Mouse (Mus musculus) spleen, adult 2 months (tissue): ENCODE measurements around the gene Fam185a. TPM values are rescaled to one million over a fixed set of nuclear protein-coding genes. Genes with fewer than 3 reads are reported as not detected.
A peak's percentile ranks its signal among the peaks of the same experiment; 100 is the strongest.

Experiments used
- DNase-seq, 2 experiments: peaks; one replicate each; pipeline versions ENCODE4 v3.0.0 to v3.0.0-alpha.2; 2012 to 2021; ENCODE audit warnings: low spot score in 2 of 2, low read depth in 1 of 2
- H3K27ac ChIP-seq: fragments of 200-500 bp; 2 replicates; pipeline ENCODE4 v1.5.1; 2012; ENCODE audit warnings: low read length, inconsistent platforms; ENCODE audit not compliant: insufficient read depth
- H3K27me3 ChIP-seq: fragments of 200-500 bp; 2 replicates; pipeline ENCODE4 v1.6.1; 2012; ENCODE audit warnings: mild to moderate bottlenecking, moderate library complexity, low read length, inconsistent platforms; ENCODE audit not compliant: control insufficient read depth, insufficient read depth
- H3K36me3 ChIP-seq: fragments of 200-500 bp; 2 replicates; pipeline ENCODE4 v1.6.1; 2012; ENCODE audit warnings: mild to moderate bottlenecking, low read length, inconsistent platforms; ENCODE audit not compliant: control insufficient read depth, insufficient read depth
- H3K4me1 ChIP-seq: fragments of 200-500 bp; 2 replicates; pipeline ENCODE4 v1.6.1; 2011; ENCODE audit warnings: inconsistent platforms; ENCODE audit not compliant: control insufficient read depth, insufficient read depth, insufficient read length
- H3K4me3 ChIP-seq: fragments of 200-500 bp; 2 replicates; pipeline ENCODE4 v1.5.1; 2011; ENCODE audit warnings: mild to moderate bottlenecking, inconsistent platforms; ENCODE audit not compliant: insufficient read depth, insufficient read length; ENCODE audit errors: extremely low read depth
- CTCF ChIP-seq: fragments of 200-500 bp; IDR thresholded peaks from 2 replicates; pipeline ENCODE4 v1.5.1; 2011; ENCODE audit warnings: mild to moderate bottlenecking, inconsistent platforms; ENCODE audit not compliant: insufficient read depth, insufficient read length, insufficient replicate concordance; ENCODE audit errors: extremely low read depth
- POLR2A ChIP-seq: fragments of 200-500 bp; IDR thresholded peaks from 2 replicates; pipeline ENCODE4 v1.6.1; 2011; ENCODE audit warnings: low read depth, low read length, inconsistent platforms
- WGBS: fragments of 180-500 bp; shearing (Covaris S2); methylation state at CpG from one replicate; pipeline ENCODE4 v1.1.7; 2018; 5-methylcytosine and 5-hydroxymethylcytosine counted together
- polyA plus RNA-seq: library from polyadenylated mRNA; depleted of rRNA; stranded (reverse); fragments of >200 nt; gene quantifications from 2 replicates; pipeline ENCODE4 v1.2.3, GENCODE M21; 2012

The Fam185a gene
- polyA plus RNA-seq, 1 experiment = 1.4 TPM

- Histone ChIP-seq H3K27me3 (no peaks in the 10 kb centered on the region), H3K4me1 (no peaks in the 10 kb centered on the region), H3K27ac (no peak overlapping the region), H3K4me3 (no peak overlapping the region), H3K36me3 (no peaks in the 10 kb centered on the region)
- 88% methylated on average over 10 of the region's 10 CpGs for WGBS
- TF ChIP-seq POLR2A (no peak), CTCF (no peak)
- no peak for DNase-seq
Measured at GRCm38 (mm10) chr5:21500133-21500532, 75.4 kb downstream of the Fam185a start.

DNA sequence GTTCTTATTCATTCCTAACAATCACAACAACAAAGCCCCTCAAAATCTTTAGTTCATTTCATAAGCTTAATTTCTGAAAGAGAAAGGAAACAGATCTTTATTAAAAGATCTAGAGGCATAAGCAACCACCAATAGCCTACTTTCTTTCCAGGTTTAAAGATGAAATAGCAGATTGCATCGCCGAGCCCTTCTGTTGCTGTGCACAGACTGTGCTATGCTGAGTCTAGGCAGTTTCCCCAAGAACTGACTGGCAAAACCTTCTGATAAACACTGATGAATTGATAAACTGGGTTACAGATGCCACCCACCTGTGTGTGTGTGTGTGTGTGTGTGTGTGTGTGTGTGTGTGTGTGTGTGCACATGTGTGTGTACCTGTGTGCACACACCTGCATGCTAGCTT is 76.2 kb downstream of the Fam185a start:
- no peaks in the 10 kb centered on the region for H3K27me3 ChIP-seq
- DNase-seq = no peak
- 93% methylated on average over 2 of the region's 2 CpGs for WGBS
- no peak overlapping the region for H3K27ac ChIP-seq
- TF ChIP-seq CTCF (no peak), POLR2A (no peak)
- peaks cover 2% of the 10 kb centered on the region; the same call in 1 of the 2 replicates for H3K4me1 ChIP-seq
- H3K36me3 ChIP-seq = no peaks in the 10 kb centered on the region
- no peak overlapping the region for H3K4me3 ChIP-seq

GRCm38 (mm10) chr5:21502936-21503610 is 78.3 kb downstream of the Fam185a start:
- no peak for TF ChIP-seq POLR2A
- TF ChIP-seq CTCF = no peak
- Histone ChIP-seq H3K4me1 (peaks cover 2% of the 10 kb centered on the region; the same call in 1 of the 2 replicates), H3K27me3 (no peaks in the 10 kb centered on the region), H3K27ac (no peak overlapping the region), H3K36me3 (no peaks in the 10 kb centered on the region), H3K4me3 (no peak overlapping the region)
- 90% methylated on average over 13 of the region's 13 CpGs for WGBS
- DNase-seq = no peak

DNA sequence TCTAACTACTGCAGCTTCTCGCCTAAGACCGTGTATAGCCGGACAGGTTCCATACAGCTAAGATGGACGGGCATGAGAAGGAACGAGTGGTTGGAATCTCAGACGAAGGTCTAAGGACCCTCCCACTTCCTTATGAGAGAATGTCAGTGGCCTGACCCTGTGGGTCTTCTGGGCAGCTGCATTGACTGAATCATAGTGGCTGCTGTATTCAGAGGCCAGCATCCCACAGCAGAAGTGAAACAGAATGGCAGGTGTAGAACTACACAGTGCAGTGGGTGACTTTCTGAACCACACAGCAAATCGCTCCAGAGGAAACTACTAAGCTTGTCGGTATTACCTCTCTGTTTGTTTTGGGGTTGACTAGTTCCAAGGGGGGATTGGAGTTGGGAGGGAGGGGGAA is 80.4 kb downstream of the Fam185a start:
- no peak for DNase-seq
- H3K4me1 ChIP-seq = peaks cover 2% of the 10 kb centered on the region; the same call in 1 of the 2 replicates
- WGBS = 62% methylated on average over 8 of the region's 8 CpGs
- no peak overlapping the region for H3K27ac ChIP-seq
- TF ChIP-seq POLR2A (no peak), CTCF (no peak)
- H3K4me3 ChIP-seq = no peak overlapping the region
- no peaks in the 10 kb centered on the region for H3K36me3 ChIP-seq
- no peaks in the 10 kb centered on the region for H3K27me3 ChIP-seq

- Histone ChIP-seq H3K4me3 (no peak overlapping the region), H3K4me1 (peaks cover 2% of the 10 kb centered on the region; the same call in 1 of the 2 replicates), H3K36me3 (no peaks in the 10 kb centered on the region), H3K27me3 (no peaks in the 10 kb centered on the region), H3K27ac (no peak overlapping the region)
- no peak for TF ChIP-seq CTCF
- TF ChIP-seq POLR2A = no peak
- no peak for DNase-seq
- WGBS = 79% methylated on average over 1 of the region's 1 CpGs
Measured at GRCm38 (mm10) chr5:21506887-21507286, 82.1 kb downstream of the Fam185a start.

DNA sequence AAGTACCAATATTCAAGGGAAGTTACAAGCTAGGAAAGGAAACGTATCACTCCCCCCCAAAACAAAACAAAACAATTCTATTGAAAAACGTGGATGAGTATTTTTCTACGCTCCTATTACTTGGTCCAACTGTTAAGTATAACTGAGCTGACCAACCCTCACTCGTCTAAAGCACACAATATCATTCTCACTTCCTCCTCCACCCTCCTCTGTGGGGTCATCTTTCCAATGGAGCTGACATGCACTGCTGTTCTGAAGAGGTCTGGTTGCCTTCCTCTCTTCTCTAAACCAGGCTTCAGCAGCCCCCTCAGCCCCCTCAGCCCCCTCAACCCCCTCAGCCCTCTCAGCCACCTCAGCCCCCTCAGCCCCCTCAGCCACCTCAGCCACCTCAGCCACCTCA is 85.0 kb downstream of the Fam185a start:
- TF ChIP-seq POLR2A (no peak), CTCF (no peak)
- Histone ChIP-seq H3K27ac (no peak overlapping the region), H3K27me3 (no peaks in the 10 kb centered on the region), H3K4me1 (peaks cover 2% of the 10 kb centered on the region; the same call in 1 of the 2 replicates), H3K36me3 (no peaks in the 10 kb centered on the region), H3K4me3 (no peak overlapping the region)
- WGBS = 61% methylated on average over 4 of the region's 4 CpGs
- no peak for DNase-seq

DNA sequence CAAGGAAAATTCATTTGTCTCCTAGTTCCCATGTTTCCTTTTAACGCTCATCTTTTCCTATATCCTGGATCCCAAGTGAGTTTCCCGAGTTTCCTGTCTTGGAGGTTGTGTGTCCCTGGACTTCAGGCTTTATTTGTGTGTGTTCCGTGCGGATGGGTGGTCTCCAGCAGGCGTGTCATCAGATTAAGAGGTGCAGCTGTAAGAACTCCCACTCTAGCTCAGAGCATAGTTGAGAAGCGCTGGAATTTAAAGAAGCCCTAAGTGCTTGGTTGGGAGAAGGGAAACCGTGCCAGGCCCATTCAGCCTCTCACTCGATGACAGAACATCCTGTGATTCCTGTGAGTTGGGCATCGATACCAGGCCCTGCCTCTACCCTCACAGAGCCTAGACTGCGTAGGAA is 88.6 kb downstream of the Fam185a start:
- 87% methylated on average over 10 of the region's 10 CpGs for WGBS
- TF ChIP-seq POLR2A (no peak), CTCF (no peak)

GRCm38 (mm10) chr5:21517562-21517961 is 92.8 kb downstream of the Fam185a start:
- DNase-seq = peak; percentile 23 to 70

More for the DNA sequence above, 88.6 kb downstream of the Fam185a start:
- Histone ChIP-seq H3K27ac (no peak overlapping the region), H3K36me3 (no peaks in the 10 kb centered on the region), H3K27me3 (no peaks in the 10 kb centered on the region), H3K4me3 (no peak overlapping the region), H3K4me1 (no peaks in the 10 kb centered on the region; the same call in 1 of the 2 replicates)
- DNase-seq = no peak

More at GRCm38 (mm10) chr5:21517562-21517961, 92.8 kb downstream of the Fam185a start:
- 66% methylated on average over 2 of the region's 2 CpGs for WGBS
- TF ChIP-seq CTCF (no peak), POLR2A (no peak)
- no peaks in the 10 kb centered on the region; the same call in 1 of the 2 replicates for H3K4me1 ChIP-seq
- H3K4me3 ChIP-seq = no peak overlapping the region; the same call in 1 of the 2 replicates
- H3K27ac ChIP-seq = peak overlapping the region; percentile 73; the same call in 1 of the 2 replicates
- H3K36me3 ChIP-seq = no peaks in the 10 kb centered on the region
- no peaks in the 10 kb centered on the region for H3K27me3 ChIP-seq
